8 mouse cellular contexts compared by ENCODE assay signal in genomic region chr11:77492911-77493332, GRCm38 (mm10). TPM values are rescaled to one million over a fixed set of nuclear protein-coding genes. Genes with fewer than 3 reads are reported as not detected.
DNase-seq lines count a peak whose midpoint lies in the region; ATAC-seq and TF ChIP-seq lines count a peak whose summit lies in the region.

No protein-coding gene starts in this region.

- peak; percentile 97 for DNase-seq in MEL (ENCODE audit: low read depth, low spot score)
- peak; percentile 96 for DNase-seq in cerebellum, adult 18-20 months
- peak; percentile 91 to 92 for DNase-seq in heart, postnatal 36 days
- DNase-seq in layer of hippocampus, adult 9-11 months: peak; percentile 95
- peak; percentile 97 for DNase-seq in lung, postnatal 0 days (ENCODE audit: low spot score)
- DNase-seq in ovary, postnatal 36 days (ENCODE audit: low spot score): peak; percentile 95
- DNase-seq in thymus, postnatal 14 days: peak; percentile 96

- peak overlapping the region; percentile 96 for H3K27ac ChIP-seq in MEL (ENCODE audit: control insufficient read depth, low read depth, low read length)
- peak overlapping the region; percentile 87 for H3K27ac ChIP-seq in forebrain, embryonic 16.5 days (ENCODE audit: low read length)
- H3K27ac ChIP-seq in lung, postnatal 0 days (ENCODE audit: low read length): peak overlapping the region; percentile 91

- 0% methylated on average over 27 of the region's 32 CpGs for WGBS in forebrain, embryonic 16.5 days
- 0% methylated on average over 20 of the region's 32 CpGs for WGBS in lung, postnatal 0 days

- no peak for TF ChIP-seq RAD21 in MEL (IDR thresholded peaks at IDR 0.05; ENCODE audit: low read depth, low read length)

- H3K27me3 ChIP-seq in MEL (ENCODE audit: control insufficient read depth in 1 of 2, insufficient read depth in 2 of 2, low read length in 2 of 2): no peaks in the 10 kb centered on the region
- no peaks in the 10 kb centered on the region for H3K27me3 ChIP-seq in forebrain, embryonic 16.5 days (replicated peaks; ENCODE audit: control insufficient read depth, insufficient read depth, low read length)
- no peaks in the 10 kb centered on the region for H3K27me3 ChIP-seq in lung, postnatal 0 days (replicated peaks; ENCODE audit: insufficient read depth, low read length)

- 0 out of 4 replicates have a peak, but pooled peaks of 1 of the 2 experiments have one; percentile 7 for TF ChIP-seq EP300 in MEL (IDR thresholded peaks at IDR 0.05; ENCODE audit: low read depth in 1 of 2, low read length in 2 of 2)
- TF ChIP-seq EP300 in lung, postnatal 0 days (IDR thresholded peaks at IDR 0.05): no peak

- intact Hi-C loops in heart, postnatal 36 days (cut with DNase I): no loop called here

- H3K9me3 ChIP-seq in MEL (replicated peaks; ENCODE audit: insufficient read depth, low read length): no peaks in the 10 kb centered on the region
- H3K9me3 ChIP-seq in forebrain, embryonic 16.5 days (ENCODE audit: control insufficient read depth, low read length): no peaks in the 10 kb centered on the region
- no peaks in the 10 kb centered on the region for H3K9me3 ChIP-seq in lung, postnatal 0 days (ENCODE audit: low read length)

- H3K36me3 ChIP-seq in MEL (ENCODE audit: control insufficient read depth in 1 of 2, insufficient read depth in 2 of 2, low read length in 2 of 2): peaks cover 0 to 22% of the 10 kb centered on the region in 2 experiments; a peak in 2 of 4 replicates
- H3K36me3 ChIP-seq in forebrain, embryonic 16.5 days (ENCODE audit: control insufficient read depth, insufficient read depth): no peaks in the 10 kb centered on the region
- H3K36me3 ChIP-seq in lung, postnatal 0 days (ENCODE audit: insufficient read depth, low read length): no peaks in the 10 kb centered on the region

- ATAC-seq in forebrain, embryonic 16.5 days: peak; percentile 76
- peak; percentile 69 for ATAC-seq in lung, postnatal 0 days

- H3K9ac ChIP-seq in MEL (ENCODE audit: control insufficient read depth, low read depth, low read length, poor library complexity, severe bottlenecking): peak overlapping the region; percentile 93
- H3K9ac ChIP-seq in forebrain, embryonic 16.5 days (replicated peaks; ENCODE audit: low read depth, low read length): peak overlapping the region; percentile 88
- peak overlapping the region; percentile 74 for H3K9ac ChIP-seq in lung, postnatal 0 days (replicated peaks; ENCODE audit: low read depth)

- TF ChIP-seq CTCF in MEL (IDR thresholded peaks at IDR 0.05 in 2 of 3, conservative IDR thresholded peaks at IDR 0.05 in 1 of 3; ENCODE audit: control insufficient read depth in 1 of 3, insufficient read depth in 1 of 3, low read depth in 2 of 3, low read length in 3 of 3, poor library complexity in 1 of 3, severe bottlenecking in 1 of 3): peak in 1 of 3 experiments; percentile 4; a peak in 2 of 6 replicates
- TF ChIP-seq CTCF in lung, postnatal 0 days (IDR thresholded peaks at IDR 0.05): peak; percentile 41

- peak; percentile 64 to 84; a peak in 3 of 4 replicates for TF ChIP-seq POLR2A in MEL (IDR thresholded peaks at IDR 0.05; ENCODE audit: control insufficient read depth in 1 of 2, insufficient read depth in 1 of 2, low read depth in 1 of 2, low read length in 2 of 2, poor library complexity in 1 of 2)

- H3K4me2 ChIP-seq in forebrain, embryonic 16.5 days (ENCODE audit: low read length): peak overlapping the region; percentile 94
- peak overlapping the region; percentile 85 for H3K4me2 ChIP-seq in lung, postnatal 0 days (replicated peaks; ENCODE audit: low read depth, low read length)

- peak overlapping the region; percentile 86 to 90 for H3K4me3 ChIP-seq in MEL (ENCODE audit: control insufficient read depth in 1 of 2, insufficient read depth in 1 of 2, low read depth in 2 of 2, low read length in 2 of 2)
- H3K4me3 ChIP-seq in forebrain, embryonic 16.5 days (replicated peaks; ENCODE audit: low read length): peak overlapping the region; percentile 71
- H3K4me3 ChIP-seq in lung, postnatal 0 days (ENCODE audit: low read depth, low read length): peak overlapping the region; percentile 51

- H3K4me1 ChIP-seq in MEL (ENCODE audit: control insufficient read depth in 1 of 2, insufficient read depth in 2 of 2, low read length in 2 of 2): peaks cover 2 to 30% of the 10 kb centered on the region in 2 experiments; a peak in 3 of 4 replicates
- peaks cover 53% of the 10 kb centered on the region for H3K4me1 ChIP-seq in forebrain, embryonic 16.5 days (replicated peaks; ENCODE audit: control insufficient read depth, insufficient read depth, low read length)
- H3K4me1 ChIP-seq in lung, postnatal 0 days (ENCODE audit: insufficient read depth, low read depth, low read length): peaks cover 42% of the 10 kb centered on the region

- peaks cover 60% of the 10 kb centered on the region for H3K79me2 ChIP-seq in MEL (ENCODE audit: control insufficient read depth, insufficient read depth, low read length, poor library complexity)

TF ChIP-seq in MEL, 35 proteins besides CTCF, POLR2A, EP300 and RAD21 (continues in another document):
- no peak for TF ChIP-seq GATA1 (IDR thresholded peaks at IDR 0.05; ENCODE audit: low read depth, low read length)
- TF ChIP-seq JUND (IDR thresholded peaks at IDR 0.05; ENCODE audit: low read depth, low read length): no peak
- TF ChIP-seq MYB (IDR thresholded peaks at IDR 0.05; ENCODE audit: low read depth, low read length): no peak
- peak; percentile 24; the same call in 1 of the 2 replicates for TF ChIP-seq MEF2A (IDR thresholded peaks at IDR 0.05; ENCODE audit: extremely low read depth, insufficient replicate concordance, low read depth, low read length, poor library complexity, severe bottlenecking)
- no peak for TF ChIP-seq USF1 (IDR thresholded peaks at IDR 0.05; ENCODE audit: low read depth, low read length)
- peak; percentile 76; the same call in 1 of the 2 replicates for TF ChIP-seq POLR2AphosphoS2 (IDR thresholded peaks at IDR 0.05; ENCODE audit: low read length)
- no peak for TF ChIP-seq KAT2A (conservative IDR thresholded peaks at IDR 0.05; ENCODE audit: low read depth, low read length)
- TF ChIP-seq RCOR1 (IDR thresholded peaks at IDR 0.05; ENCODE audit: low read depth, low read length): no peak
- peak; percentile 53; the same call in 1 of the 2 replicates for TF ChIP-seq SIN3A (IDR thresholded peaks at IDR 0.05; ENCODE audit: low read length)
- TF ChIP-seq MYC (IDR thresholded peaks at IDR 0.05; ENCODE audit: low read depth, low read length): no peak
- TF ChIP-seq E2F4 (IDR thresholded peaks at IDR 0.05; ENCODE audit: borderline replicate concordance, low read depth, low read length): no peak
- peak; percentile 76 for TF ChIP-seq HCFC1 (IDR thresholded peaks at IDR 0.05; ENCODE audit: low read depth, low read length)
- TF ChIP-seq ZC3H11A (IDR thresholded peaks at IDR 0.05; ENCODE audit: low read depth, low read length): no peak
- no peak for TF ChIP-seq USF2 (IDR thresholded peaks at IDR 0.05; ENCODE audit: borderline replicate concordance in 1 of 2, insufficient read depth in 1 of 2, low read depth in 1 of 2, low read length in 2 of 2)
- no peak for TF ChIP-seq ZNF384 (IDR thresholded peaks at IDR 0.05; ENCODE audit: low read depth, low read length)
- peak; percentile 88 for TF ChIP-seq NELFE (IDR thresholded peaks at IDR 0.05; ENCODE audit: low read depth, low read length)
- TF ChIP-seq MXI1 (IDR thresholded peaks at IDR 0.05; ENCODE audit: low read depth, low read length): no peak
- TF ChIP-seq MAZ (IDR thresholded peaks at IDR 0.05; ENCODE audit: low read depth, low read length): peak; percentile 91

RNA-seq across cellular contexts. Expression of gene Git1, which starts 0.4 kb away (rescaled TPM):
- total RNA-seq in MEL (2012; rRNA removed): 32.0 and 33.1 TPM in 2 replicates
- 10 to 100 TPM in 1 of 2 experiments, not detected in 1; 81.4 TPM for polyA plus RNA-seq in MEL (2012; ENCODE audit: insufficient read depth in 1 of 2, insufficient read length in 2 of 2, low read depth in 1 of 2, low replicate concordance in 2 of 2, missing spikeins in 1 of 2)
- 14.1 and 16.3 TPM in 2 replicates for polyA plus RNA-seq in forebrain, embryonic 16.5 days (2015; fragmentation: Nextera tagmentation; extraction: Ambion mirVana)
- 10 to 100 TPM; 55.2 to 57.1 TPM for total RNA-seq in heart, postnatal 36 days (2021)
- 12.3 and 12.6 TPM in 2 replicates for polyA plus RNA-seq in lung, postnatal 0 days (2015; fragmentation: Nextera tagmentation; extraction: Ambion mirVana)

RNA-seq across cellular contexts. Expression of gene Ankrd13b, which starts 3.4 kb away (rescaled TPM):
- 20.9 and 22.6 TPM in 2 replicates for total RNA-seq in MEL (2012; rRNA removed)
- 10 to 100 TPM in 1 of 2 experiments, not detected in 1; 54.0 TPM for polyA plus RNA-seq in MEL (2012; ENCODE audit: insufficient read depth in 1 of 2, insufficient read length in 2 of 2, low read depth in 1 of 2, low replicate concordance in 2 of 2, missing spikeins in 1 of 2)
- polyA plus RNA-seq in forebrain, embryonic 16.5 days (2015; fragmentation: Nextera tagmentation; extraction: Ambion mirVana): 33.1 and 38.4 TPM in 2 replicates
- total RNA-seq in heart, postnatal 36 days (2021): 10 to 100 TPM in 1 of 2 experiments, 1 to 10 TPM in 1; 9.8 to 10.4 TPM
- polyA plus RNA-seq in lung, postnatal 0 days (2015; fragmentation: Nextera tagmentation; extraction: Ambion mirVana): 1.9 and 2.2 TPM in 2 replicates

RNA-seq across cellular contexts. Expression of gene Abhd15, which starts 22.0 kb away (rescaled TPM):
- 1.7 and 1.8 TPM in 2 replicates for total RNA-seq in MEL (2012; rRNA removed)
- 1 to 10 TPM in 1 of 2 experiments, not detected in 1; 1.9 TPM for polyA plus RNA-seq in MEL (2012; ENCODE audit: insufficient read depth in 1 of 2, insufficient read length in 2 of 2, low read depth in 1 of 2, low replicate concordance in 2 of 2, missing spikeins in 1 of 2)
- 1.4 and 1.8 TPM in 2 replicates for polyA plus RNA-seq in forebrain, embryonic 16.5 days (2015; fragmentation: Nextera tagmentation; extraction: Ambion mirVana)
- 1 to 10 TPM; 2.3 to 3.1 TPM for total RNA-seq in heart, postnatal 36 days (2021)
- 4.1 and 4.3 TPM in 2 replicates for polyA plus RNA-seq in lung, postnatal 0 days (2015; fragmentation: Nextera tagmentation; extraction: Ambion mirVana)

RNA-seq across cellular contexts. Expression of gene Trp53i13, which starts 22.9 kb away (rescaled TPM):
- 6.0 and 6.6 TPM in 2 replicates for total RNA-seq in MEL (2012; rRNA removed)
- 10 to 100 TPM in 1 of 2 experiments, not detected in 1; 12.3 TPM for polyA plus RNA-seq in MEL (2012; ENCODE audit: insufficient read depth in 1 of 2, insufficient read length in 2 of 2, low read depth in 1 of 2, low replicate concordance in 2 of 2, missing spikeins in 1 of 2)
- polyA plus RNA-seq in forebrain, embryonic 16.5 days (2015; fragmentation: Nextera tagmentation; extraction: Ambion mirVana): 13.0 and 14.9 TPM in 2 replicates
- total RNA-seq in heart, postnatal 36 days (2021): 1 to 10 TPM; 8.3 to 8.7 TPM
- 27.4 and 32.9 TPM in 2 replicates for polyA plus RNA-seq in lung, postnatal 0 days (2015; fragmentation: Nextera tagmentation; extraction: Ambion mirVana)

RNA-seq across cellular contexts. Expression of gene Gm10392, which starts 26.1 kb away (rescaled TPM):
- 0.20 and 0.27 TPM in 2 replicates for total RNA-seq in MEL (2012; rRNA removed)
- under 1 TPM in 1 of 2 experiments, not detected in 1; 0.10 TPM for polyA plus RNA-seq in MEL (2012; ENCODE audit: insufficient read depth in 1 of 2, insufficient read length in 2 of 2, low read depth in 1 of 2, low replicate concordance in 2 of 2, missing spikeins in 1 of 2)
- polyA plus RNA-seq in forebrain, embryonic 16.5 days (2015; fragmentation: Nextera tagmentation; extraction: Ambion mirVana): not detected in 2 replicates
- not detected for total RNA-seq in heart, postnatal 36 days (2021)
- polyA plus RNA-seq in lung, postnatal 0 days (2015; fragmentation: Nextera tagmentation; extraction: Ambion mirVana): 0.07 and 0.13 TPM in 2 replicates

Comparison
In these comparisons a context has a peak if more than half of its experiments do, and no peak if none do; other contexts are left out.
1. Peak in every context shown above with its lines: DNase-seq, ATAC-seq, H3K4me3 ChIP-seq and H3K27ac ChIP-seq.